Mouse (Mus musculus) frontal cortex, adult 2 months (tissue): ENCODE results near the gene Tnfrsf11a. TPM values are rescaled to one million over a fixed set of nuclear protein-coding genes. Genes with fewer than 3 reads are reported as not detected.
"Not testable (repeated sequence)": the region's sequence is repeated elsewhere in the genome, so short reads cannot be mapped to it uniquely, and the experiment has no call there.

Experiments
- DNase-seq, 2 experiments: peaks; one replicate each; pipeline ENCODE4 v3.0.0; 2022; ENCODE audit warnings: low spot score in 1 of 2; ENCODE audit errors: extremely low spot score in 1 of 2
- polyA plus RNA-seq: library from polyadenylated mRNA; depleted of rRNA; stranded (reverse); fragments of >200 nt; gene quantifications from 2 replicates; pipeline ENCODE4 v1.2.3, GENCODE M21; 2012

Tnfrsf11a gene
- polyA plus RNA-seq, 1 experiment: 2.6 TPM

DNA sequence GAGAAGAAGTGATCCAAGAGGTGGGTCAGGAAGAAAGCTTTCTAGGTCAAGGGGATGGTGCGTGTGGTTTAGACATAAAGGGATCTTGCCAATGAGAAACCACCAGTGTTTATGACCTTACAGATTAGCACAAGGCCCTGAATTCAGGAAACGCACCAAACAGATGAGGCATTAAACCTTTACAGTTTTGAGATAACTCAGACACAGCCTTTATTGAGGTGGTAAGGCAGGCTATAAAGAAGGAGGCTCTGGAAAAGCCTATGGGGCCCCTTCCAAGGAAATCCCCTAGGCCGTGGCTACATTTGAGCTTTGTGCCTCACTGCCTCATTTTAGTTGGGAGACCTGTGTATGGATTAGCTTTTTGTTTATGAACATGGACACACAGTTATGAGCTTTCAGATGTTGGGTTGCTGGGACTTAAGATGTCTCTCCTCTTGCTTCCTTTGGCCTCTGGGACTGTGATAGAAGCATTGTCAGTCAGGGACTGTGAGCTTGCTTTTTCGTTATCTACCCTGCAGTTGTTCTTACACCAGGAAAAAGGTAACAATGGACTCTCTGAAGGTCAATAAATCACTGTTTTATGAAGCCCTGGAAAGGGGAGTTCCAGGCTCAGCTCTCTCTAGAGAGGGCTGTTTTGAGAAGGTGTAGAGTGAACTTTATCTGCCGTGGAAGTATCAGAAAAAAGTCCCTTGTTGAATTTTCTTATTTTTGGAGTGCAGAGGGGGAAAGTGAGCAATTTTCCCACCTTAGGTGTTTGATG, 3.9 kb downstream of the Tnfrsf11a start:
- DNase-seq: no peak

DNA sequence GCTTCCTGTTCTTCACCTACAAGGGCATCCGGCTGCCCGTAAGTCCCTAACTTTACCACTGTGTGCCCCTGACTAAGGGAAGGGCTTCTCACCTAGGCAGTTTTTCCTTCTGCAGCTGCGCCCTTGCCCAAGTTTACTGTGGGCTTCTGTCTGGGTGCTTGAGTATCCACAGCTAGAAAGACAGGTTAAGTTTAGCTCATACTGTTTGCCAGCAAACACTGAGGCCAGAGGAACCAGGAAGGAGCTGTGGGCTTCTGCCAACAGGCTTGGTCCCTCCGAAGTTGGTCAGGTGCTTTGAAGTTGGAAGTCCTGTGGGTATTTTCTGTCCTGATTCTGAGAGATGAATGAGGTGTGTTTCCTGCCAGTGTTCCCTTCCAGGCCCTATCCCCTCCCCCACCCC, 4.6 kb downstream of the Tnfrsf11a start:
- DNase-seq: no peak

DNA sequence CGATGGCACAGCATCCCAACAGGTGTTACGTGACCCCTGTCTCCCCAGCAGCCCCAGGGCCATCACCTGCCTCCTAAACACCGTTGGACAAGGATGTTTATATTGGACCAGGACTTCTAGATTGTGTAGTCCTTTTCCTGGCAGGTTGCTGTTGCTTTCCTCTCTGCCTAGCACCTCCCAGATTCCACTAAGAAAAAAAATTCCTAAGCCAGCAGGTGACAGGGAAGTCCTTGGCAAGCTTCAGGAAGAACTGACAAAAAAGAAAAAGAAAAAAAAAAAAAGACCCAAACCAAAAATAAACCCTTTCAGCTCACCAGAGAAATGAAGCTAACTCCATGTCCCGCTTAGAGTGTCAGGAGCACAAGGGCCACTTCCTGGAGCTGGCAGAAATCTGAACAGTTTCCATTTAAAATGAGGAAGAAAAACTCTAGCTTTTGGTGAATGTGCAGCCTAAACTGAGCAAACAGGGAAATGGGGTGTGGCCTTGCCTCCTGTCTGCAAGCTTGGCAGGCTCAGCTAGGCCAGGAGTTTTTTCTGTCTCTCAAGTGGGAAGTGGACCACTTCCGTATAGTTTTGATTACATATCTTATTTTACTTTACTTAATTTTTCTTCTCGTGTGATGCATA, 6.3 kb downstream of the Tnfrsf11a start:
- DNase-seq: no peak

DNA sequence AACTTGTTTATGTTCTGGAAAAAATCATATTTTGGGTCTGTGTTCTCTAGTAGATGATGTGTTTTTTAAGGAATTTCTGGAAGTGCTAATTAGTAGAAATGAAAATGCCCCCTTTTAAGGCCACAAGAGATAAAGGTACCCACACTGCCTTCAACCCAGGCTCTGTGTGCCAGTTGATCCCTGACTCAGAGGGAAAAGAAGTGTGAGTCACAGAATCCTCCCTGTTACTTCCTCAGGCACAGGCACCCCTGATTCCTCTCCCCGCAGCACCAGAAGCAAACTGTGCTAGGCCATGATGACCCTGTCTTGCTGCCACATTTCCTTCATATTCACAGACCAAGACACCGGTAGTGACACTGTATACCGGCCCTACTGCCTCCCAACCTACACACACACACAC, 9.6 kb downstream of the Tnfrsf11a start:
- DNase-seq: no peak

DNA sequence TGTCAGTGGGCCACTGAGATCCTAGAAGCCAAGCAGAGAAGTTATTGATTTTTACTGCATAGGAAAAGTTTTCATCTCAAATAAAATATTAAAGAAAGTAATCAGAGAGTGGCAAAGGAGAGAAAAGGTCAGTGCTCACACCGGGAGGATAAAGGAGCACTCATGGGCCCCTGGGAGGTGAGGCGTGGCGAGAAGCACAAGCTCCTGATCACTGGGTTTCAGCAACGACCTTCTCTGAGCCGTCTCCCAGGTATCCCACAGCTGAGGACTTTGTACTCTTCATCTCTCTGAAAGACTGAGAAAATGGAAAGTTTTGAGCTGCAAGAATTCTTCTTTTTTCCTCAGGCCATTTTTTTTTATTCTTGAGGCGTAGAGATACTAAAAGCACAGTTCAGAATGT, 14.2 kb downstream of the Tnfrsf11a start:
- DNase-seq: no peak

DNA sequence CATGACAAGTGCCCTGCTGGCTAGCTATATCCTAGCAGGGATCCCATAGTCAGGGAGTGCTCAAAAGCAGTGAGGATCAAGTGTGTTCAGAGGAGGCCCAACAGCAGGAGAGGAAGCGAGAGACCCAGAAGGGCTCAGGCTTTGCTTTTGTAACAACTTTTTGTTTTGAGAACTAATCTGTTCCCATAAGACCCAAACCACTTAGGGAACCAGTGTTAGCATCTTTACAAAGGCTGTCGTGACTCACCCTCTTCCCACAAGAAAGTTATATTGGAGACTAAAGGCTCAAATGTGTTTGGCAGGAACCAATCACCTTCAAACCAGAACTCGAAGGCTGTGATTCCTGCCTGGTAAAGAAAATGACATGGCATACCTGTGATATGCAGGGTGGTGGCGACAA, 15.2 kb downstream of the Tnfrsf11a start:
- no peak for DNase-seq

DNA sequence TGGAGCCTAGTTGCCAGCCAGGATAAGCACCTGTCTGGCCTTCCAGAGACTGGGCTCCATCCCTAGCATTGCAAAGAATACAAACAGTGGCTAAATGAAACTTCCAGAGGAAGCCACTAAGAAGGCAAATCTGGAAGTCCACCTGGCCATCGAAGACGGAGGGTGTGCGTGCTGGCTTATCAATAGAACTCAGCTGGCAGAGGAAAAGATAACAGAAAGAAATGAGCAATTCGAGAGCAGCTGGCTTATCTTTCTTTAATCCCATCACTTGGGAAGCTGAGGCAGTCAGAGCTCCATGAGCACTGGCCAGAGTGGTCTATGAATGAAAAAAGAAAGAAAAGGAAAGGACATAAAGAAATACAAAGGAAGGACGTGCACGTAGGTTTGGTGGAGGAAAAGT, 20.1 kb downstream of the Tnfrsf11a start:
- DNase-seq: no peak

DNA sequence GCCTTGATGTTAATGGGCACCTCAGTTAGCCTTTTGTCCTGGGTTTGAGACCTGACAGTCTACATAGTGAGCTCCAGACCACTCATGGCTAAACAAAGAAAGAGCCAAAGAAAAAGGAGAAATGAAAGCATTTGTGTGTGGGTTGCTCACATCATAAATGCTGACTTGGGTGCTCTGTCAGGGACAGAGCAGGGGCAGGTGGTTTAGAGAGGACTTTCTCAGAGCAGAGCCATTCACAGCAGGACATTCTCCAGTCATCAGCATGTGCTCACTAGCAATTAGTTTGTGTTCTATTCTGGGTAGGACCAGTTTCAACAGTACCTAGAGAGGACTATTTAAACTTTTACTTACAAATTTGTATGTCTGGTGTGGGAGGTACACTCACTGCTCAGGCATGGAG, 20.7 kb downstream of the Tnfrsf11a start:
- no peak for DNase-seq

DNA sequence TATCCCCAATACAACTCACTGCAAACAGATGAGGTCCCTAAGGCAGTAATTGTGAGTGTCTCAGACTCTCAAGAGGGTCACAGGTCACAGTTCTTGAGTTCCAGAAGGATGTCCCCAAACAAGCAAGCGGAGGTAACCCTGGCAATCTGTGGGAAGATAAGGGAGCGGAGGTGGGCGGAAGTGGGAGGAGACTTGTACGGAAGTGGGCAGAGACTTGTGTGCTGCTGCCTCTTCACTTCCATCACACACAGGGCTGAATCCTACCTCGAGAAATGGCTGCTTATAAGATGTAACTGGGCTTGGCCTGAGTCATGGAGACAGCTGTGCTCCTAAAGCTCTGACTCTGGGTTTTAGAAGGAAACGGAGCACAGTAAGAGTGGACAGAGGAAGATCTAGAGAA, 22.4 kb downstream of the Tnfrsf11a start:
- DNase-seq: no peak

DNA sequence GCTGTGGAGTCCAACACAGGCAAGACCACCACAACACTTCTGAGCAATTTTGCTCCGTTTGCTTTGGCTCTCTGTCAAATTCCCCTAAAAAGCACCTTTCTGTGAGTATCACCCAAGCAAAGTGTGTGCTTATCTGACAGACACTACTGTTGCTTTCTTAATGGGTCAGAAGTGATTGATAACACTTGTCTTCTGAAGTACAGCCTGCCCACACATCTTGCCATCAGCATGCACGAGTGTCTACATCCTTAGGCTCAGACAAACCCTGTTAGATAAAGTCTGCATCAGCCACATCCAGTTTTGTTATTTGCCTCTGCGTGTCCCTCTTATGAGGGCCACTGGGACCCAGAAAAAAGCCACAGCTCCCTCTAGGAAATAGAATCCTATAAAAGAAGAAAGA, 23.8 kb downstream of the Tnfrsf11a start:
- DNase-seq: no peak

DNA sequence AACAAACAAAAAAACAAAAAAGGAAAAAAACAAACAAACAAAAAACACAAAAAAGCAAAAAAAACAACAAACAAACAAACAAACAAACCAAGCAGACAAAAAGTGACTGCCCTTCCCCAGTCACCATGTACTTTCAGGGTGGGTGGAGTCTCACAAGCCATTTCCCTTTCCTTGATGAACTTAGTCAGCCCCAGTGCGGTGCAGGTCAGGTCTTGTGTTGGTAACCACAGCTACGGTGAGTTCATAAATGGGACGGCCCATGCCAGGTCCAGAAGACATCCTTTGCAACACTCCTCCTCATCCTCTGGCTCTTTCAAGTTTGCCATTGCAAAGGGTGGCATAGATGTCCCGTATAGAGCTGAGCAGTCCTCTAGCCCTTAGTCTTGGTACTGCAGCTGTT, 25.0 kb downstream of the Tnfrsf11a start:
- DNase-seq: no peak

DNA sequence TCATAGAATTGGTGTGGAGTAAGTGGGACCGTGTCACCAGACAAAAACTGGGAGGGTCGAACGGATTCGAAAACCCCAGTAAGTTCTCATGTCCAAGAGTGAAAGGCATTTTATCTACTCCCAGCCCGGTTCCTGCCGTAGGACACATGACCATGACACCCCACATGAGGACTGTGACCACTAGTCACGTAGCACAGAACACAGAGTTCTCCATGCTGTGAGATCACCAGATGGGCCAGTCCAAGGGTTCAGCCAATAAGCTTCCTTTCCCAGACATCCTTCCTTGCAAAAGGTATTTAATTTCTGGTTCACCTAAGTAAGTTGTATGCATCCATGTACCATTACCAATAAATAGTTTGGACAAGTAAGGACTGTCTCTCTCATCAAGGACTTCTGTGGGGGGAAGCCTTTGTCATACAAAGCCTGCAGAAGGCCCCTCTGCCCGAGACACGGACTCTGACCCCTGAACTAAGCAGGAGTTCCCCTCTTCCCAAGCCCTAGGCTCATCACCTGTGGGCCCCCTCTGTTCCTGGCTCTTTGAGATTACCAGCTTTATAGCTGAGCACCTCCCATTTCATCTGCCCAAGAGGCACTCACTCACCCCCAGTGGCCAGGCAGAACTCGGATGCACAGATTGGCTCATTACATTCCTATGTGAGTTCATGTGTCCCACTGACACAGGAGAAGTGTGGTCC, 26.7 kb downstream of the Tnfrsf11a start:
- DNase-seq: no peak

DNA sequence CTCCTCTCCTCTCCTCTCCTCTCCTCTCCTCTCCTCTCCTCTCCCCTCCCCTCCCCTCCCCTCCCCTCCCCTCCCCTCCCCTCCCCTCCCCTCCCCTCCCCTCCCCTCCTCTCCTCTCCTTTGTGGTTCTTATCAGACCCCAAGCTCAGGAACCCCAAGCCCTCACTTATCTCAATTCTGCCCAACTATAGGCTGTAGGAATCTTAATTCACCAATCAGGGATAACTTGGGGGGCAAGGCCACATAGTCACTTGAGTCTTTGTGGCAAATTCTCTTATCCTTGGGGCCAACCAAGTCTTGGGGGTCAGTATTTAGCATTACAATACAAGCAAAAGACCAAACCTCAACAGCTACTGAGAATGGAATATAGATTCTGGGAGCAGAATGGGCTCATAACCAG, 31.5 kb downstream of the Tnfrsf11a start:
- not testable (repeated sequence) for DNase-seq

DNA sequence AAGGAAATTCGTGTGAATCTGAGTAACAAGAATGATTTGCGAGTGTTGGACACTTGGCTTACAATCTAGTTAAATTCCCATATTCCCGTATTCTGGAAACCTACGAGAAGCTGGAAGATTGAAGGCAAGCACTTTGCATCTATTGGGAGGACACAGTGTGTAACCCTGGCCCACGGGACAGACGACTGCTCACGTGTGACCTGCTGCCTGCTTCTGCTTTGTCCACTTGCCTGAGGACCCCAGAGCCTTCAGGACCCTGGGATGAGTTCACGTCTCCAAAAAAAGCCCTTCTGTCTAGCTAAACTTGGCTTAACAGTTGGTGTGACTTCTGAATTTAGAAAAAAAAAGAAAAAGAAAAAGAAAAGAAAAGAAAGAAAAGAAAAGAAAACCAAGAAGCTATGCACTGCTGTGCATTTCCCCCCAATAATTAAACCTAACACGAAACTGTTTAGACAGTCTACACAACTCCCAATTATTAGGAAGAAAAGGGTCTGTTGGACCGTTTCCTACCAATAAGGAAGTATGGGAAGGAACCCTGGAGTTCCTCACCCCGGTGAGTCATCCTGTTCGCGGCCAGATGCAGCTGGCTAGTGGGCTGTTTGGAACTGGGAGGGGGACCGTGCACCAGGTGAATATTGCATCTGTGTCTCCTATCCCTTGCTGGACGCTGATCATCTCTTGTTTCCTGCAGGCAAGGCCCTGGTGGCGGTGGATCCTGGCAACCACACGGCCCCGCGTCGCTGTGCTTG, 32.6 kb downstream of the Tnfrsf11a start:
- no peak for DNase-seq

DNA sequence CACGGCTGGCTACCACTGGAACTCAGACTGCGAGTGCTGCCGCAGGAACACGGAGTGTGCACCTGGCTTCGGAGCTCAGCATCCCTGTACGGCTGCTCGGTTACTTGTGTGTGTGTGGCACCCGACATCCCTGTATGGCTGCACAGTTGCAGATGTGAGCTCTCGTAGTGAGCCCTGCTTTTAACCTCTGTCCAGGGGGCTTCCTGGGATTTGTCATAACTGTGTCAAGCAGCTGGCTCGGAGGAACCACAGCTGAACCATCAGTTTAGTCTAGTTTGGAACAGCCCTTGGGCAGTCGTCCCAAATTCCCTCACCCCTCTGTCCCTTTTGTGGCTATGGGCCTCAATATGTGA, 33.2 kb downstream of the Tnfrsf11a start:
- DNase-seq: no peak

DNA sequence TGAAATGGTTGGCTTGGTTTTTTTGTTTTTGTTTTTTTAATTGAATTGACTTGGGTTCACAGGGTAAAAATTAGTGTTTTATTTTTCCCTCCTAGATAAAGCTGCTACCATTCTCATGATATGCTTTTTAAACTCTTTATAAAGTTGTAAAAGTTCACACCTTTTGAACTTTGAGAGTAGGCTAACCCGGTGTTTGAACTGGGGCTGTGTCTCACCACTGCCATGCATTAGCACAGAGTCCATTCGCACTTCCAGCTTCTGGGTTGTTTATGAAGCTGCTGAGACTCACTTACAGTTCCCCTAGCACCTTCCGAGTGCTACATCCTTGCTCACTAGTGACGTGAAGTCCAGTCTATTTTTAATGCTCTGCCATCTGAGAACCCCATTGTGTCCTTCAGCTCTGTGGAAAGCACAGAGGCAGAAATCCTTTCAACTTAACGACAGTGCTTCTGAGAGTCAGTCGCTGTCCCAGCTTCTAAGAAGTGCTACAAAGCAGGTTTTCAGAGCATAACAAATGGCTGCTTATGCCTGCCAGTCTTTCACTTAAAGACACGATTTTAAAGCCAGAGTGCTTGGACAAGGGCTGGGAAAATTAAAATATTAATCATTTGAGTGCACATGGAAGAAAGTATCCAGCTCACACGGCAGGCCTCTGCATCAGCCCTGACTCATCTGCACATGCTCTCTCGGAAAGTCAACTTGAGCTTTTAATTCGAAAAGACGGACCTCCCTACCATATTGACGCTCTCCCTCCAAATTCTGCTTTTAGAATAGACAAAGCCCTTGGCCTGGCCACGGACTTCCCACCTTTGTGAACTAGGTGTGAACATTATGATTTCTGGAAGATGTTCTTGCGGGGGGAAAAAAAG, 34.1 kb downstream of the Tnfrsf11a start:
- DNase-seq: no peak

DNA sequence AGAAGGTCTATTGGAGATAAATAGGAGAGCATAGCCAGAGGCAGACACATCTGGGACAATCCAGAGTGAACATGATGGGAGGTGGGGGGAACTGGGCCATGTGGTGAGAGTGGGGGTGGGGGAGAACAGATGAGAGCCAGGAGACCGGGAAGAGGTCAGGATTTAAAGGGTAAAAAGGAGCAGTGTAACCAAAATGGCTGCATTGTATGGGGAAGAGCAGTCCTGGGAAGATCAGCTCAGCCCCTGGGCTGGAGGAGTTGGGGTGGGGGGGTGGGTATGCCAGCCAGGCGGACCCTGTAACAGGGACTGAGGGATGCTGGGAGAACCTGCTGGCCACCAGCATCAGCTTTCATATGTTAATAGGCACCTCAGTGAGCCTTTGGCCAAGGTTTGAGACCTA, 34.8 kb downstream of the Tnfrsf11a start:
- DNase-seq: no peak

DNA sequence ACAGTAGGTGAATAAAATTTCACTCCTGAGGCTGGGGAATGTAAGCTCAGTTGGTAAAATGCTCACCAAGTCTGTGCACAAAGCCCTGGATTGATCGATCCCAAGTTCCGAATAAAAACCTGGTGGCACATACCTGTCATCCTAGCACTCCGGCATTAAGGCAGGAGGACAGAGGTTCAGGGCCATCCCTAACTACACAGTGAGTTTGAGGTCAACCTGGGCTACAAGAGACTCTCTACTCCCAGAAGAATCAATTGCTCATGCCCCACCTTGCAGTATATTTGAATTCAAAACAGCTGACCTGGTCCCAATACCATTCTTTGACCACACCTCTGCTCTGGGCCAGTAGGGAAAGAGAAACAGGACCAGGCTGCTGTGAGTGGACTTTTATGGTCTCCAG, 35.2 kb downstream of the Tnfrsf11a start:
- no peak for DNase-seq

DNA sequence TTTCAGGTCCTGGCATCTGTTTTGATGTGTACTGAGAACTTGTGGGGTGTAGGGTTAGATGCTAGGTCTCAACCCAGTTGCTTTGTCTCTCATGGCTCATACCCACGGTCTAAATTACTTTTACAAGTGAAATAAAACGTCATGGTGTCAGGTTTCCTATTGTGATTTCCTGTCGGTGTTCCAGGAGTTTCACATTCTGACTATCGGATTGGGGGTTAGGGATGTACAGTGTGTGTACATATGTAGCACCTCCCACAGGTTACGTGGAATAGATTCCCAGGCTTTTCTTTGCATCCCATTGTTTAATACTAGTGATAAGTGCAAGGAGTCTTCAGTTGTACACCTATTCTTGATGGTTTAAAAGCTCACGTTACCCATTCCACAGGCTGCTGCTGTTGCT, 38.5 kb downstream of the Tnfrsf11a start:
- no peak for DNase-seq

DNA sequence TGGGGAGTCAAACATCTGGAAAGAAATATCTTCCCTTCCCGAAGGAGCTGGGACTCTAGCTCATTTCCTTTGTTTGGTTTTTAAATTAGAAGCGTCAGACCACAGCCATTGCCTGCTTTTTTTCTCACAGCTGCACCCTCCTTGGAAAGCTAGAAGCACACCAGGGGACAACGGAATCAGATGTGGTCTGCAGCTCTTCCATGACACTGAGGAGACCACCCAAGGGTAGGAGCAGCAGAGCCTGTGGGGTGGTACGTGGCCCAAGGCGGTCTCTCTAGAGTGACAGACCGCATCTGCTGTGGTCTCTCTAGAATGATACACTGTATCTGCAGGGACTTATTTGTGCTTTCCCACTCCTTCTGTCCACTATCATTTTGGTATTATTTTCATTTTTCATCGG, 39.2 kb downstream of the Tnfrsf11a start:
- no peak for DNase-seq
